Mouse (Mus musculus): ENCODE data around the gene Adgrv1. TPM values are rescaled to one million over a fixed set of nuclear protein-coding genes. Genes with fewer than 3 reads are reported as not detected.
A peak's percentile ranks its signal among the peaks of the same experiment; 100 is the strongest.

Adgrv1 gene
- polyA plus RNA-seq, 1 experiment from 2014 or later = 1.1 TPM

GRCm38 (mm10) chr13:81171115-81171514, 461.8 kb downstream of the Adgrv1 start:
- no peaks in the 10 kb centered on the region for H3K36me3 ChIP-seq (ENCODE audit: control insufficient read depth, insufficient read depth, low read length)
- H3K27ac ChIP-seq (ENCODE audit: low read depth, low read length) = no peak overlapping the region
- no peaks in the 10 kb centered on the region for H3K4me1 ChIP-seq (ENCODE audit: control insufficient read depth, insufficient read depth, low read length)
- H3K4me3 ChIP-seq (ENCODE audit: low read depth, low read length) = no peak overlapping the region
- no peaks in the 10 kb centered on the region for H3K27me3 ChIP-seq (ENCODE audit: control insufficient read depth, insufficient read depth, low read length)
- no peaks in the 10 kb centered on the region for H3K9me3 ChIP-seq (replicated peaks; ENCODE audit: control insufficient read depth, low read length)
- no peak overlapping the region for H3K4me2 ChIP-seq
- WGBS (ENCODE audit: insufficient replicate concordance) = 74% methylated on average over 3 of the region's 3 CpGs
- H3K9ac ChIP-seq (ENCODE audit: low read depth, low read length) = no peak overlapping the region
- ATAC-seq (replicated peaks; ENCODE audit: insufficient number of reproducible peaks, low FRiP score, low TSS enrichment) = no peak

- no peak overlapping the region for H3K4me2 ChIP-seq
- no peaks in the 10 kb centered on the region for H3K9me3 ChIP-seq (replicated peaks; ENCODE audit: control insufficient read depth, low read length)
- WGBS (ENCODE audit: insufficient replicate concordance) = 83% methylated on average over 6 of the region's 6 CpGs
- no peak overlapping the region for H3K4me3 ChIP-seq (ENCODE audit: low read depth, low read length)
- H3K36me3 ChIP-seq (ENCODE audit: control insufficient read depth, insufficient read depth, low read length) = no peaks in the 10 kb centered on the region
- H3K27me3 ChIP-seq (ENCODE audit: control insufficient read depth, insufficient read depth, low read length) = no peaks in the 10 kb centered on the region
- H3K4me1 ChIP-seq (ENCODE audit: control insufficient read depth, insufficient read depth, low read length) = no peaks in the 10 kb centered on the region
- no peak overlapping the region for H3K27ac ChIP-seq (ENCODE audit: low read depth, low read length)
- ATAC-seq (replicated peaks; ENCODE audit: insufficient number of reproducible peaks, low FRiP score, low TSS enrichment) = no peak
- no peak overlapping the region for H3K9ac ChIP-seq (ENCODE audit: low read depth, low read length)
Observed at GRCm38 (mm10) chr13:81167450-81167849, 465.5 kb downstream of the Adgrv1 start.

DNA sequence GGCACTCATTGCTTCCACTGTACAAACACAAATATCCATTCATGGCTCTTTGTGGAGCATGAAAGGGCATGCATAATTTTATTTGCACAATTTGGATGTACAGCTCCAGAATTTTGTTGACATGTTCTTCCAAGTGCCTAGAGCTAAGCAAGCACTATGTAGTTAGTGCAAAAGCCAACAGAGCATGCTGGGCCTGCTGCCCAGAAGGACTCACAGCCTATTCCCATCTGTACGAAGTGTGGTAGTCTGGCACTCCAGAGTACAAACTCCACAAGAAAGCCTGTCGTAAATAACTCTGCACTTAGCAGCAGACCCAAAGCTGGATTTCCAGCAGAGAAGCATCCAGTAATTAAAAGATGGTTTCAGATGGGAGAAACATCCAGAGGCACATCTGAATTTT, 473.1 kb downstream of the Adgrv1 start:
- H3K36me3 ChIP-seq (ENCODE audit: control insufficient read depth, insufficient read depth, low read length) = no peaks in the 10 kb centered on the region
- no peak for ATAC-seq (replicated peaks; ENCODE audit: insufficient number of reproducible peaks, low FRiP score, low TSS enrichment)
- WGBS (ENCODE audit: insufficient replicate concordance) = 65% methylated on average over 2 of the region's 2 CpGs
- no peaks in the 10 kb centered on the region for H3K4me1 ChIP-seq (ENCODE audit: control insufficient read depth, insufficient read depth, low read length)
- no peak overlapping the region for H3K4me2 ChIP-seq
- H3K27ac ChIP-seq (ENCODE audit: low read depth, low read length) = no peak overlapping the region
- H3K9ac ChIP-seq (ENCODE audit: low read depth, low read length) = no peak overlapping the region
- no peak overlapping the region for H3K4me3 ChIP-seq (ENCODE audit: low read depth, low read length)
- no peaks in the 10 kb centered on the region for H3K27me3 ChIP-seq (ENCODE audit: control insufficient read depth, insufficient read depth, low read length)
- no peaks in the 10 kb centered on the region for H3K9me3 ChIP-seq (replicated peaks; ENCODE audit: control insufficient read depth, low read length)

GRCm38 (mm10) chr13:81155322-81155721, 477.6 kb downstream of the Adgrv1 start:
- H3K9ac ChIP-seq (ENCODE audit: low read depth, low read length) = no peak overlapping the region
- H3K4me1 ChIP-seq (ENCODE audit: control insufficient read depth, insufficient read depth, low read length) = no peaks in the 10 kb centered on the region
- ATAC-seq (replicated peaks; ENCODE audit: insufficient number of reproducible peaks, low FRiP score, low TSS enrichment) = no peak
- no peak overlapping the region for H3K27ac ChIP-seq (ENCODE audit: low read depth, low read length)
- H3K4me3 ChIP-seq (ENCODE audit: low read depth, low read length) = no peak overlapping the region
- H3K9me3 ChIP-seq (replicated peaks; ENCODE audit: control insufficient read depth, low read length) = no peaks in the 10 kb centered on the region
- no peaks in the 10 kb centered on the region for H3K36me3 ChIP-seq (ENCODE audit: control insufficient read depth, insufficient read depth, low read length)
- no peak overlapping the region for H3K4me2 ChIP-seq
- no peaks in the 10 kb centered on the region for H3K27me3 ChIP-seq (ENCODE audit: control insufficient read depth, insufficient read depth, low read length)

DNA sequence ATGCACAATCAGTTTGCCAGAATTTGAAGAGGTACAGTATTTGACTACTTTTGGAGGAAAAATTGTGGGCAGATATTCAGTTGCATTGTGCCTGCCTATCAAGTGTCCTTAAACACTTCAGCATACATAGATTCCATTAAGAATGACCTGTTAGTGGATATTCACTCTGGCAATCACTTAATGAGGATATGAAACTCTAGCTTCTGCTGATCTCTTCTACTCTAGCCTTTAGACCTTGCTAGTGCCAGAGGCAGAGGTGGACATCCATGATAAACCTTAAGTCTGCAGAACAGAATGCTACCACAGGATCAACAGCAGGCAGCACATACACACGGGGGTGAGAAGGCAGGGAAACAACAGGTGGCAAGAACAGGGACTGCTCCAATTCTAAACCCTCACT, 488.5 kb downstream of the Adgrv1 start:
- H3K4me3 ChIP-seq (ENCODE audit: low read depth, low read length) = no peak overlapping the region
- WGBS (ENCODE audit: insufficient replicate concordance) = 66% methylated on average over 1 of the region's 1 CpGs
- ATAC-seq (replicated peaks; ENCODE audit: insufficient number of reproducible peaks, low FRiP score, low TSS enrichment) = no peak

DNA sequence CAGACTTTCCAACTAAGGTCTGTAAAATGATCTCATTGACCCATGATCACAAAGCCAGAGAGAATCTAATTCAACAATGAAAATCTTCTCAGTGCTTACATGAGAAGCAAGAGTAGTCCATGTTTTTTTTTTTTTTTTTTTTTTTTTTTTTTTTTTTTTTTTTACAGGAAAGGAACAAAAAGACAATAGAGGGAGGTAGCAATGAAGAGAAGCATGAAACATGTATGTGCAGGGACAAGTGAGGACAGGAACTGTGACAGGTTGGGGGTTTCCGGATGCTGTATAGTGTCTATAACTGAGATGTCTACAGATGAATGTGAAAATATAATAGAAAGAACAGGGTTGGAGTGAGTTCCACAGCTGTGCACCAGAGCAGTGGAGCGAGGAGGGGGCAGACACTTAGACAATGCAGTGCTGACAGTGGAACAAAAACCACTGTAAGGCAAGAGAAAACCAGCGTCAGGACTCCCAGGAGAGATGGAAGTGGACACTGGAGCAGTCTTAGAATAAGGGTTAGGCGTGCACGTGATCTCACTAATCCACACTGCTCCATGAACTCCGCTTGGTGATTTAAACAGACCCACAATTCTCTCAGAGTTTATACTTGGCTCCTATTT, 490.6 kb downstream of the Adgrv1 start:
- no peak for ATAC-seq (replicated peaks; ENCODE audit: insufficient number of reproducible peaks, low FRiP score, low TSS enrichment)
- no peak overlapping the region for H3K9ac ChIP-seq (ENCODE audit: low read depth, low read length)
- WGBS (ENCODE audit: insufficient replicate concordance) = 76% methylated on average over 6 of the region's 6 CpGs
- no peak overlapping the region for H3K4me2 ChIP-seq
- no peaks in the 10 kb centered on the region for H3K27me3 ChIP-seq (ENCODE audit: control insufficient read depth, insufficient read depth, low read length)
- H3K9me3 ChIP-seq (replicated peaks; ENCODE audit: control insufficient read depth, low read length) = no peaks in the 10 kb centered on the region
- H3K4me1 ChIP-seq (ENCODE audit: control insufficient read depth, insufficient read depth, low read length) = no peaks in the 10 kb centered on the region
- no peaks in the 10 kb centered on the region for H3K36me3 ChIP-seq (ENCODE audit: control insufficient read depth, insufficient read depth, low read length)
- H3K27ac ChIP-seq (ENCODE audit: low read depth, low read length) = no peak overlapping the region
- no peak overlapping the region for H3K4me3 ChIP-seq (ENCODE audit: low read depth, low read length)

More for the DNA sequence above, 488.5 kb downstream of the Adgrv1 start:
- no peaks in the 10 kb centered on the region for H3K9me3 ChIP-seq (replicated peaks; ENCODE audit: control insufficient read depth, low read length)
- no peaks in the 10 kb centered on the region for H3K36me3 ChIP-seq (ENCODE audit: control insufficient read depth, insufficient read depth, low read length)
- H3K9ac ChIP-seq (ENCODE audit: low read depth, low read length) = no peak overlapping the region
- H3K4me2 ChIP-seq = no peak overlapping the region
- no peaks in the 10 kb centered on the region for H3K4me1 ChIP-seq (ENCODE audit: control insufficient read depth, insufficient read depth, low read length)
- H3K27ac ChIP-seq (ENCODE audit: low read depth, low read length) = no peak overlapping the region
- no peaks in the 10 kb centered on the region for H3K27me3 ChIP-seq (ENCODE audit: control insufficient read depth, insufficient read depth, low read length)

DNA sequence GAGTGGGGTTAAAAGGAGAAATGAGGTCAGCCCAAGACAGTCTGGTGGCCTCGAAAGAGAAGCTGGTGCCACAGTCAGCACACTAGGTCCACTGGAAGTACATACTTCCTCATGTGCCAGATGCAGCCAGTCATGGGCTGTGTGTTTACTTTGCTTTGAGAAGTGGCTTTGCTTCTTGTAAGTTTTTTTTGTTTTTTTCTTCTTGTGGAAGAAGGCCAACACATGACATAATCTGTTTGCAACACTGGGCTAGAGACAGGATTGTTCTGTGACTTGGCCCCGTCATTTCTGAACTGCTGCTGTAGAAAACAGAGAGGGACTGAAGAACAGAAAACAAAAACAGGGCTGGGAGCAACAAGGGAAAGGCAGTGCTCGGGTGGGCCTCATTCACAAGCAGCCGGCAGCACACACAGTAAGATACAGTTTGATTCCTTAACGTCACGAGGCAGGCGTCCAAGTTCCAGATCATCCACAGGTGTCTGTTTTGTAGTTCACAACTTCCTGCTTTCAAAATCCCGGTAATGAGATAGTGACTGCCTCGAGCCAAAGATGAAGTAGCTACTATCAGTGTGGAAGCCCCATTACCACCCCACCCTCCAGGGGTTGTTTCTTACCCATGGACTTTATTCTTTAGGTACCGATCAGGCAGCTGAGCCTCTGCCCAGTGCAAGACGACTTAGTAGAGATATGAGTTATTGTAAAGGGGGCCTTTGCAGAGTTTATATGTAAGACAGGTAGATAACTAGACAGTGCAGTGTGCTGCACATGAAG, 496.1 kb downstream of the Adgrv1 start:
- Histone ChIP-seq H3K36me3 (ENCODE audit: control insufficient read depth, insufficient read depth, low read length) (no peaks in the 10 kb centered on the region), H3K9me3 (replicated peaks; ENCODE audit: control insufficient read depth, low read length) (no peaks in the 10 kb centered on the region), H3K9ac (ENCODE audit: low read depth, low read length) (no peak overlapping the region), H3K4me3 (ENCODE audit: low read depth, low read length) (no peak overlapping the region), H3K4me1 (ENCODE audit: control insufficient read depth, insufficient read depth, low read length) (peaks cover 8% of the 10 kb centered on the region), H3K27me3 (ENCODE audit: control insufficient read depth, insufficient read depth, low read length) (no peaks in the 10 kb centered on the region), H3K27ac (ENCODE audit: low read depth, low read length) (no peak overlapping the region), H3K4me2 (no peak overlapping the region)
- WGBS (ENCODE audit: insufficient replicate concordance) = 44% methylated on average over 11 of the region's 11 CpGs
- ATAC-seq (replicated peaks; ENCODE audit: insufficient number of reproducible peaks, low FRiP score, low TSS enrichment) = 0 out of 2 replicates have a peak, but pooled peaks have one; percentile 15

DNA sequence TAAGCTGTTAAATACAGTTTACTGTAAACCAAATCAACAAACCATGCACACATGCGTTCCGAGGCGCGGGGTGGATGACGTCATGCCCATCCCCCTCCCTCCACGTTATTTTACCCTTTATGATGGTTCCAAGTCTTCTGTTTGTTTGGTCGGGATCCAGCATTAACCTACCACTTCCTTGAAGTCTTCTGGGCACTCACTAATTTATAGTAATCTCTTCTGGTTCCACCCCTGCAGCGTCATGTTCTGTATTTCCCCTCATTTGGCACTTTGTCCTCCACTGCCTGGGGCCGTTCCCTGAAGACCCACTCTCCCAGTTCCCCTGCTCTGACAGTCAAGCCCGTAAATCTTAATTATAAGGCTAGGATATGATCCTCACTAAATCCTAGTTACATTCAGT, 497.0 kb downstream of the Adgrv1 start:
- H3K27me3 ChIP-seq (ENCODE audit: control insufficient read depth, insufficient read depth, low read length) = no peaks in the 10 kb centered on the region
- H3K4me1 ChIP-seq (ENCODE audit: control insufficient read depth, insufficient read depth, low read length) = peaks cover 17% of the 10 kb centered on the region
- H3K9me3 ChIP-seq (replicated peaks; ENCODE audit: control insufficient read depth, low read length) = no peaks in the 10 kb centered on the region
- no peak overlapping the region for H3K4me2 ChIP-seq
- H3K36me3 ChIP-seq (ENCODE audit: control insufficient read depth, insufficient read depth, low read length) = no peaks in the 10 kb centered on the region
- 77% methylated on average over 10 of the region's 10 CpGs for WGBS (ENCODE audit: insufficient replicate concordance)
- no peak for ATAC-seq (replicated peaks; ENCODE audit: insufficient number of reproducible peaks, low FRiP score, low TSS enrichment)
- H3K4me3 ChIP-seq (ENCODE audit: low read depth, low read length) = no peak overlapping the region
- H3K27ac ChIP-seq (ENCODE audit: low read depth, low read length) = no peak overlapping the region
- no peak overlapping the region for H3K9ac ChIP-seq (ENCODE audit: low read depth, low read length)

GRCm38 (mm10) chr13:81134412-81134811, 498.5 kb downstream of the Adgrv1 start:
- H3K4me2 ChIP-seq = no peak overlapping the region
- H3K9ac ChIP-seq (ENCODE audit: low read depth, low read length) = no peak overlapping the region
- H3K4me1 ChIP-seq (ENCODE audit: control insufficient read depth, insufficient read depth, low read length) = peaks cover 21% of the 10 kb centered on the region
- no peak overlapping the region for H3K4me3 ChIP-seq (ENCODE audit: low read depth, low read length)
- no peaks in the 10 kb centered on the region for H3K36me3 ChIP-seq (ENCODE audit: control insufficient read depth, insufficient read depth, low read length)
- no peak for ATAC-seq (replicated peaks; ENCODE audit: insufficient number of reproducible peaks, low FRiP score, low TSS enrichment)
- no peaks in the 10 kb centered on the region for H3K27me3 ChIP-seq (ENCODE audit: control insufficient read depth, insufficient read depth, low read length)
- H3K27ac ChIP-seq (ENCODE audit: low read depth, low read length) = no peak overlapping the region
- no peaks in the 10 kb centered on the region for H3K9me3 ChIP-seq (replicated peaks; ENCODE audit: control insufficient read depth, low read length)
